Mouse (Mus musculus): ENCODE results near the gene 1600014C23Rik.

1600014C23Rik gene

DNA sequence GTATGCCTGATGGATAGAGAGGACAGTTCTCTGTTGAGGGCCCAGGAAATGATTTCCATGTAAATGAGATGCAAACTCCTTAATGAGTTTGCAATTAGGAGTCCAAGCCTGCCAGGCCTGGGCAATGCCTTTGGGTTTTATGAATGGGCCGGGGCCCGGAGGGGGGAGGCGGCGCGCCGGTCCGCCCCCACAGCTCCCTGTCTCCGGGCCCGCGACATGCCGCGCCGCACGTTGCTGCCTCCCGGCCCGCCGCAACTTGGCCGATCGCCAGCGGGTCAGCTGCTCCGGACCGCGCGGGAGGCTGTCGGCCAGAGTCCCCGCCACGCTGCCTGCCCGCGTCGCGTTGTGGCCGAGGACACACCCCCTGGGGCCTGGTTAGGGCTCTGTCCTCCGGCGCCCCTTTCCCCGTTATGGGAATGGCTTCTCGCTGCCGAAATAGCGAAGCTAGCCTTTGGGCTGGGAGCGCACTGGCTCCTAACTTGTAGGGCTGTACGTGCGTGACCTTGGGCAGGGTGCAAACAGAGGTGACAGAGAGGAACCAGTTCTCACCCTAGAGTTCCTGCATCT, at the start of gene 1600014C23Rik:
Gene 1600014C23Rik (minus strand): TSS at position 110 of the 567 bp plus-strand sequence.
- in situ Hi-C loops (cut with MboI) = loop anchor here (5.0 kb wide), 1 partner anchor 298 kb away; the partner anchor contains the start of gene Vegfa

DNA sequence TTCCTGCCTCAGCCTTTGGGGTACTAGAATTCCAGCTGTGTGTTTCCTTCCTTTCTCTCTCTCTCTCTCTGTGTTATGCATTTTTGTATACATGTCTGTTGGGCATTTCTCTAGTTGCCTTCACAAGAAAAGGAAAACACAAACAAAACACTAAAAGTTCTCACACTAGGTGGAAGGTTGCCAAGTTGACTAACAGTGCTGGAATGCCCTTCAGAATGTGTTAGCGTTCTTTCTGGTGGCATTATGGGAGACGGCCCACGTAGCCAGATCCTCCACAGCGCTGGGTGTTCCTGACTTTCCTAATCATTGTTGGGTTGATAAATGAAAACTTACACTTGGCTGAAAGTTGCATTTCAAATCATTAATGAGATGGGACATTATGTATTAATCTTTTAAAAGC, 44.8 kb upstream of the 1600014C23Rik start:
- in situ Hi-C loops (cut with MboI) = no loop called here

DNA sequence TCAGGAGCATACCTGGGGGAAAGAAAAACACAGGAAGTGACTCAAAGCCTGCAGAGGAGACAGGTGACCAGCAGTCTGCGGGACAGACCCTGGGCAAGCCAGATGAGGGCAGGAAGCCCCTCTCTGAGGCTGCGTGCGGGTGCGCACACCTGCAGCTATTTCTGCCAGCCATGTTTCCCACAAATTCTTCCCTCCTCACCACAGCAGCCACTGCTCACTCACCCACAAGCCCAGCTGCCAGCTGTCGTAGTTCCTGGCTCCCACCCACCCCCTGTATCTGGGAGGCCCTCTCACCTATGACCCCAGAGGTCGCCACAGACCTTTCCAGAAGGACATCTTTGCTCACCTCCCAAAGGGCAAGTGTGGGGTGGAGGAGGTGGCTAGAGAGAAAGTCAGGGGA, 43.8 kb upstream of the 1600014C23Rik start:
- in situ Hi-C loops (cut with MboI) = no loop called here

DNA sequence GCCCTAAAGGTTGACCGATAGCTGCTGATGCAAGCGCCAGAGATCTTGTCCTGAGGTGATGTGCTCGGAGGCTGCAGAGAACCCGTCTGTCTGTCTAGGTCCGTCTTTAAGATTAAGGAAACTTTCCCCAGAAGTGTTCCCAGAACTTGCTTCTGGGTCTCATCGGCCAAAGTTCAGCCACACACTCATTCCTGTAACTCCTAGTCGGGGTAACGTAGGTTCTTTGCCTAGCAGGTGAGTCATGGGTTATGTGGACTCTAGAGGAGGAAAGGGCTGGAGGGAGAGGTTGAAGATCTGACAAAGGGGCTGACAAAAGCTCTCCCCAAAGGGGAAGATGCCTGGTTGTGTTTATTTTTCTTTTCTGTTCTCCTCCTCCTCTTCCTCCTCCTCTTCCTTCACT, 42.5 kb upstream of the 1600014C23Rik start:
- in situ Hi-C loops (cut with MboI) = no loop called here

DNA sequence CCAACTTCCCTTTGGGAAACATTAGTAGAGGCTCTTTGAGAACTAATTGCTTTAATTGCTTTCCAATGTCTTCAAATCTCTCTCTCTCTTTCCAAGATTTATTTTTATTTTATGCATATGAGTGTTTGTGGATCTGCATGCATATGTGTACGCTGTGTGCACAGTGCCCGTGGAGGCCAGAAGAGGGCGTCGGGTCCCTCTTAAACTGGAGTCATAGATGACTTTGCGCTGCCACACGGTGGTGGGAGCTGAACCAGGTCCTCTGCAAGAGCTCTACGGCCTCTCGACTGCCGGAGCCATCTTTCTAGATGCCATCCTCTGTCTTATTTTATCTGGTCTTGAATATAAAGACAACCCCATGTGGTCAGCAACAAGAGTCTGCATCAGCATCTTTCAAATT, 41.8 kb upstream of the 1600014C23Rik start:
- in situ Hi-C loops (cut with MboI) = no loop called here

DNA sequence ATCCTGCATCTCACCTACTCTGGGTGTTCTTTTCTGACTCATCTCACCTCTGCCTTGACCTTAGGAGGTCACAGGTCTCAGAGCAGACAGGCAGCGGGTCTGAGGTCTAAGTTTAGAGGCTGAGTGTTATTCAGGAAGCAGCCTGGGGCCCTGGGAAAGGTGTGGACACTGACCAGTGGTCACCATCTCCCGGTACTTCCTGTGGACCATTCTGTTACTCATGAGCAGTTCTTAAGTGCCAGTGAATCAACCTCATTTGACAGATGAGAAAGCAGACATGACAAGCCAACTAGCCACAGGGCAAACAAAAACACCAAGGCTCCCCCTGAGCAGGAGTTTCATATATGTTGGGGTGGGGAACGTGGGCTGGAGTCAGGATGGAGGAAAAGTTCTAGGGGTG, 38.9 kb upstream of the 1600014C23Rik start:
- in situ Hi-C loops (cut with MboI) = no loop called here

DNA sequence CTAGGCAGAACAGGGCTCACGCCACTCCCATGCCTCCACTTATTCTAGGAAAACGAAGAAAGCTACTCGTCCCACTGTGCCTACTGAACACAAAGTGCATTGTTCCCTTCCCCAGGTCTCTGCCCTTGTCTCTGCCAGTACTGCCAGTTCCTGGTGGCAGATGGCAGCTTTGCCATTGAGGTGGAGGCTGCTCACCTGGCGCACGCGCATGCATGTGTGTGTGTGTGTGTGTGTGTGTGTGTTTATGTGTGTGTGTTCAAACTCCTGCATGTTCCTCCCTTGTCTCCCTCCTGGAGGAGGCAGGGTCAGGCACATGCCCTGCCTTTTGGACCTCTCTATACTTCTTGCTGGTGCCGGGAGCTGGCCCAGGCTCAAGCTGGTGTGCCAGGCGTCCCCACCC, 38.5 kb upstream of the 1600014C23Rik start:
- in situ Hi-C loops (cut with MboI) = no loop called here

DNA sequence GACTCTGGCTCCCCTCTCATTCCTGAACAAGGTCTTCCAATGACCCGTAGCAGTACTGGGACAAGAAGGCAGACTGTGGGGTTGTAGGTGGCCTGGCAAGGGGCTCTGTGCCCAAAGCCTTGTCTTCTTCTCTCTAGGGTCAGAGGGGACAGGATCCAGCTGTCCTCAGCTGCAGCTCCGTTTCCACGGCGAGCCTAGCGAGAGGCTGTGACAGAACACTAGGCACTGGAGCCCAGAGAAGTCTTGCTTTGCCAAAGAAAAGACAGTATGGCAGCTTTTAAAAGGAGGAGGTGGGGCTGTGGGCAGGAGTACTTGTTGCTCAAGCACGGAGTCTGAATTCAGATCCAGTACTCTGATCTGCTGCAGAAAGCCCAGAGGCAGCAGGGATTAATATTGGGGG, 36.8 kb upstream of the 1600014C23Rik start:
- in situ Hi-C loops (cut with MboI) = no loop called here

DNA sequence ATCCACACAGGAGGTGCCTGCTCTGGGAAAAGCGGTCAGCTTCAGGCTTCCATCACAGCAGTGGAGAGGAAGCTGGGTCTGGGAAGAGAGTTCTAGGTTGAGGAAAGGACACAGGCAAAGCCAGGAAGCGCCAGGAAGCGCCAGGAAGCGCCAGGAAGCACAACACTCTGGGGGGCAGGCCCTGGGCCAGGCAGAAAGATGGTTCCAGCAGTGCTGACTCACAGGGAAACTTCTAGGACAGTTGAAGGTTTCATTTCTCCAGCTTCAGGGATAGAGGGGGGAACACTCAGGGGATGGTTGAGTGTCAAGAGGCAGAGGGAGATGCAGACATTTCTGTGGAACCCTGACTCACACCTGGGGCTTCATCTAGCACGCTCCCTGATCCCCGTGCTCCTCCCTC, 36.2 kb upstream of the 1600014C23Rik start:
- in situ Hi-C loops (cut with MboI) = no loop called here

DNA sequence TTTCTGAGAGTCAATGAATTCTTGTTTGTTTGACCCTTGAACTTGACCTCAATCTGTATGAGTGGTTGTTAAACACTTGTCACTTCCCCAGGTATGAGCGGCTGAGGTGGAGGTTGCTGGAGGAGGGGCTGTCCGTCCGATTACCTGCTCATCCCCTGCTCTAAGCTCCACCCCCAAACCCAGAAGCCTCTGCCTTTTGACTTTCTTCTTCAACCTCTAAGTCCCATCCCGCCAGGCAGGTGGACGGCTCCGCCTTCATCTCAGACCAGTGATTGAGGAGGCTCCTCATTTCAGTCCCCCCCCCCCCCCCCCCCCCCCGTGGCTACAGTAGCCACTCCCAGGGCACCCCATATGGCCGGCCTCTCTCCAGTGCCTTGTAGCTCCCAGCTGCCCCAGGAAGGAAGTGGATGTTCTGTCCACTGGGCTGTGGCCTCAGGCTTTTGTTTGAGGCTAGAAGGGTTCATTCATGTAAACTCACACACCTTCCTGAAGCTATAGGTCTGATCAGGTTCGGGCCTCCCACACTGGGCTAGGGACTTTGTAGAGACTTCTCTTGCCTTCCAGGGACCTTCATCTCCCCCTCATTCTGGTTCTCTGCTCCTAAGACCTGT, 34.0 kb upstream of the 1600014C23Rik start:
- in situ Hi-C loops (cut with MboI) = no loop called here

DNA sequence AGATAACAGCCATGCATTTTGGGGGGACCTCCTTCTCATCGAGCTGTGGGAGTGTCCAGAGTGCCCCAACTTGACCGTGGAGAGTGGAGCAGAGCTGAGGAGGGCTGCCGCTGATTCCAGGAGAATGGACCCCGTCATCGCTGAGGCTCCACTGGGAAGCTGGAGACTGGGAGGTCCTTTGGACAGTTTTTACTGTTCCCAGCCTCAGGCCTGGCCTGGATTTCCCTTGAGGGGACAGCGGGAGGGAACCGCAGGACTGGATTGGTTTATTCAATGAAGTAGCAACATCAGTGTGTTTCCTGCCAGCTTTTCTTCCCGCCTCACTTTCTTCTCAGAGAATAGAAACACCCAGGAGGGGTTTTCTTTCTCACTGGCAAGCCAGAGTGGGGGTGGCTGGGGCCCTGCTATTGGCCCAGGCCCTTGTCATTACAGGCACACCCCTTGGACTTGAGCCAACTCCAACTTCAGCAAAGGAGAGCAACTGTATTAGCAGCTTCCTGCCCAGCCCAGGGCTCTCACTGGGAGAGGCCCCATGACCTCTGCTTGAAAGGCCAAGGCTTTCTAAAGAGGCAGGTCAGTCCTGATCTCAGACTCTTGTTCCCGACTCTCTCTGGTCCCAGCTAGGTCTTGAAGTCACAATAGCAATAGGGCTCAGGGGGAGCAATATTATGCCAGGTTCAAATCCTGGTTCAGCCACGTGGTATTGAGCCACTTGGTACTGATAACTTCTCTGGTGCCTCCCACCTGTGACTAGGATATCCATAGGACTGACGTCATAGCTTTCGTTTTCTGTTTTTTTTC, 33.3 kb upstream of the 1600014C23Rik start:
- in situ Hi-C loops (cut with MboI) = no loop called here

DNA sequence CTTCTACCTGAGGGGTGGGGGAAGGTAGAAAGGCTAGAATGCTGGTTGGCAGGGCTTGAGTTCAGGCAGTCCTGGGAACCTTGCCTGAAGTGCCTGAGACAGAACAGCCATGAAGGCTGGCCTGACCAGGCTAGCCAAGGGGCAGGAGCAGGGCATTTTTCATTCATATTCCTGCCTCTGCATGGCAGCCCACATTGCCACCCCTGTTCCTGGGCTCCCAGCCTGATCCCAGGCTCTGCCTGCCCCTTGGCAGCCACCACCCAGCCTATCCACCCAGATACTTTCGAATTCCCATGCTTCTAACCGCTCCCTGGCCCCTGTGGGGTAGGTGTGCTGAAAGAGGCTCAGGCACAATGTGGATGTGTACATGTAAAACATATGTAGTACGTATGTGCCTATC, 32.3 kb upstream of the 1600014C23Rik start:
- in situ Hi-C loops (cut with MboI) = no loop called here

DNA sequence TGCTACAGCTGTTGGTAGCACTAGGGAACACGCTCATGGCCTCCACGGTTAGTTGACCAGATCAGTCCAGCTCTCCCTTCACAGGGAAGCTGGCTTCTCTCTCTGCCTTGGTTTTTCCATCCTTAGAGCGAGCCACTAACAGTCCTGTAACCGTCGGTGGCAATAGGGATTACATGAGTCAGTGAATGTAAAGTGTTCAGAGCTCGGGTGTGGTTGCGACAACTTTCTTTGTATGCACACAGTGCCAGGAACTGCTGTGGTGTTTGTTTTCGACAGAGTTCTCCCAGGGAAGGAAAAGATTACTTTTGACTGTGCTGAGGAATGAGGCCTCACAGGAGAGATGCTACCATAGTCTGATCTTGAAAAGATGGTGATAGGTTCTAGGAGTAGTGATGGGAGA, 29.5 kb upstream of the 1600014C23Rik start:
- in situ Hi-C loops (cut with MboI) = no loop called here

DNA sequence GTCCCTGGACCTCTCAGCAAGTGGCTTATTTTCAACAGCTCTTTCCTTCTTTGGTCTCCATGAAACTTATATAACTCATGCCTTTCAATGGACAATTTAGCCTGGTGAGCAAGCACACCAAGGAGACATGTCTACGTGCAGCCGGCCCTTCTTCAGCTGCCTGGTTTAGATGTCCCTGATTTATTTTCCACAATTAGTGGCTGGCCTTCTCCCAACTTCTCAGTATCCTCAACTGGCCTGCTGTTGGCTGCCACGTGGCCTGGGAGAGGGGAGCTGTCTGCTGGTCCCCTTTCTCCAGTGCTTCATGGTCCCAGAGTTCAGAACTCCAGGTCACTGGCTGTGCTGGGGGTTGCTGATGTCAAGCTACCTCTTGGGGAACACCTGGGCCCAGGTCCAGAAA, 28.3 kb upstream of the 1600014C23Rik start:
- in situ Hi-C loops (cut with MboI) = no loop called here

DNA sequence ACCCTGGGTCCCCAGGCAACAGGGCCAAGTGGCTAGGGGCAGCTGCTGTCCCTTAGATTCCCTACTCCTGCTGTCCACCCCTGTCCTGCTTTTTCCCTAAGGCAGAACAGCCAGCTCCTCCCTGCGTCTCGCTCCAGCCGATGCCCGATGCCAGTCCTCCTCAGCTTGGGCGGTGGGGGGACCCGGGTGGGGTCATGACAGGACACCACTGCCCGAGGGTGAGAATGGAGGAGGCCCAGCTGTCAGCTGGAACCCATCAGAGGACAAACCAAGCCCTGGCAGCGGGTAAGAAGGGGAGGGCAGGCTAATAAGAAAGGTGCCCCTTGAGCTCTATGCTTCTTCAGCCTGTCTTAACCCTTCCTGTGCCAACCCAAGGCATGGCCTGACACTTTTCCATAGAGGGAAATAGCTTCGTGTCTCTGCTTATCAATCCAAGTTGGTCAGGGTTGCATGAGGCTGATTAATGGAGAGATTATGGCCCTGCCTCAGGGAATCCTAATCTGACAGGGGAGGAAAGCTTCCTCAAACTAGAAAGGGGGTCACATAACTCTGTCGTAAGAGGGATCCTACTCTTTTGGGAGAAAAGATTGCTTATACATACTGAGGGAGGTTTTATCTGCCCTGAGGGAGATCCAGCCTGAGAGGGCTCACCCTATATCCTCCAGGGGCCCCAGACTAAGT, 27.5 kb upstream of the 1600014C23Rik start:
- in situ Hi-C loops (cut with MboI) = no loop called here

DNA sequence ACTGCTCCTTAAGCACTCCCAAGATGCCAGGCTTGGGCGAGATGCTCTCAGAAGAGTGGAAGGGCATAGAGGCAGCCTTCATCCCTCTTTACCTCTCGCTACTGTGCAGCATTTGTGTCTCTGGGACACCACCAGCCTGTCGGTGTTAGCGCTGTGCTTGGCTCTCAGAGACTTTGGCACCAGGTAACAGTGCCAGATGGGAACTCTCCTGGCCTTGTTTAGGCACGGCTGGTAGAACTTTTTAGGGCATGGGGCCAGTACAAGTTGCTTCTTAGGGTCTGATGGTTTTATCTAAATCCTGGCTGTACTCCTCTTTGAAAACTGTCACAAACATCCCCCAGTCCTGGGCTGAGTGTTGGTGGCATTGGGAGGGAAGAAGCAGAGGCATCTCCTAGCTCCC, 26.1 kb upstream of the 1600014C23Rik start:
- in situ Hi-C loops (cut with MboI) = no loop called here

DNA sequence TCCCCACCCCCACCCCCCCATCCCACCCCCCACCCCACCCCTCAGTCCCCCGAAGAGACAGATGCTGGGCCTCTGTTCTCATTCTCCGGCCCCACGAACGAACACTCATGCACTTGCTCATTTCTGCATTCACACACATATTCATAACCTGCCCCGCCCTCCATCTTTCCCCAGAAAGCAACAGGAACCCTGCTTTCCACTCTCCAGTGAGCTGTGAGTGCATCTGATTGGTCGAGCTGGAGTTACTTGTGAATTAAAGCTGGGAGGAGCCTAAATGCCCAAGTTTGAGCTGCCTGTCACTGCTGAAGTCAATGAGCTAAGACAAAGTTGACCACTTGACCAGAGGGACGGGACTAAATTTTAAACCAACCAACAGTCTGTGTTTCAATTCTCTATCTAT, 25.2 kb upstream of the 1600014C23Rik start:
- in situ Hi-C loops (cut with MboI) = no loop called here

DNA sequence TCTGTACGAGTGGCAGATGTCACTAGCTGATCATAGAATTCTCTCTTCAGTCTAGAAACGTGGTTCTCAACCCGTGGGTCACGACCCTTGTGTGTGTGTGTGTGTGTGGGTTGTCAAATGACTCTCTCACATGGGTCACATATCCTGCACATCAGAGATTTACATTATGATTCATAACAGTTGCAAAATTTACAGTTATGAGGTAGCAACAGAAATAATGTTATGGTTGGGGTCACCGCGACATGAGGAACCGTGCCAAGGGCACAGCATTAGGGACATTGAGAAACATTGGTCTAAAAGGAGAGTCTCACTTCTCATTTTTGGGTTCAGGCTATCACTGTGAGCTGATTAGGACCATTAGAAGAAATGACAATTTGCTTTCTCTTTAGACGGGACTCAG, 24.3 kb upstream of the 1600014C23Rik start:
- in situ Hi-C loops (cut with MboI) = no loop called here

DNA sequence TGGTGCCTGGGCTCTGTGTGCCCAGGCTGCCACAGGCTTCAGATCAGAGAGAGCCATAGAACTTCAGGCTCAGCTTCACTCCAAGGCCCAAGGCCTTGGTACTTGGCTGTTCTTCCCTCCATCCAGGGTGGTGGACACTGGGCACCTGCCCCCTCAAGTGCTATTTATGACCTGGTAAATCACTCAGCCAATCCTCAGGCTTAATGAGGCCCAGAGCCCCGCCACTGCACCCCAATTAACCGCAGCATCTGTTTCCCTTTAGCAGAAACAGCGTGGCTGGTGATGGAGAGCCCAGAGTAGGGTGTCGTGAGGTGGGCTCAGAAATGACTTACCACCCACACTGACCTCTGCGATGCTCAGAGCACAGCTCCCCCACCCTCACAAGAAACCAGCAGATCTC, 23.2 kb upstream of the 1600014C23Rik start:
- in situ Hi-C loops (cut with MboI) = no loop called here

DNA sequence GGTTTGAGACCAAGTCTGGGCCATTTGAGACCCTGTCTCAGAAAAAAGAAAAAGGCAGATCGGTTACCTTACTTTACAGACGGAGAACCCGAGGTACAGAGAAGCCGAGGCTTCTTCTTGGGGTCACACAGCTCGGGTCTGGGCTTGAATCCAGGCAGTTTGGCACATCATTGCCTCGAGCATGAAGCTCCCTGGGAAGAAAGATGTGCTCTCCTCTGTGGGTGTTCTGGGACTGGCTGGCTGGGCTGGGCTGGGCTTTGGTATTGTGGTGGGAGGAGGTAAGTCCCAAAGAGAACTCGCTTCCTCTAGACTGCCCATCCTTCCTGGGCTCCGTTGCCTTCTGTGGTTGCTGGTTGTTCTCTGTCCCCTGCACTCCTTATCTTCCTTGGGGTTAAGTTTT, 22.7 kb upstream of the 1600014C23Rik start:
- in situ Hi-C loops (cut with MboI) = no loop called here

DNA sequence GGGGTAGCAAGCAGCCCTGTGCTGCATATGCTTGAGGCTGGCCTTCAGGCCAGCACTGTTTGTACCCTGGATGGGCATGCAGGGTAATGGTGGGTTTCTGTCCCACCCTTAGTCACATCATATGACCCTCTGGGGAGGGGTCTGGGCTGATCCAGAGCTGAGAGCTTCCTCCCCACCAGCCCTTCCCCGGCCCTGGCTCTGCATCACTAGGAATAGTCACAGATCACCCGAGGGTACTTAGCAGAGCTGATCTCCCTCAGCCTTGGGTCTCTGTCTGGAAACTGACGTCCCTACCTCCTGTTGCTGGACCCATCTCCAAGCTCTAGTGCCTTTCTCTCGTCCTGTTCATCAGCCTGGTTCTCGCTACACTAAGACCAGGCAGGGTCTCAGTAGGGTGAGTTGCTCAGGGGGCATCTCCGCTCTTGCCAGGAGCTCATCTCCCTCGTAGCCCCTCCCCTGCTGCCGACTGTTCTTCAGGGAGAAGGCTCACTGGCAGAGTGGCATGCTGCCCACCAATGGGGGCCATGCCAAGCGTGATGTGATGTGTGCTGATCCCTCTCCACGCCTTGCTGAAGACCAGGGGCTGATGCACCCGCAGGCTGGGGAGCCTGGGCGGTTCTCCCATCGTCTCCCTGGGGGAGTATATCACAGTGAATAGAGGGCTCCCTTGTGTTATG, 20.7 kb upstream of the 1600014C23Rik start:
- in situ Hi-C loops (cut with MboI) = no loop called here

DNA sequence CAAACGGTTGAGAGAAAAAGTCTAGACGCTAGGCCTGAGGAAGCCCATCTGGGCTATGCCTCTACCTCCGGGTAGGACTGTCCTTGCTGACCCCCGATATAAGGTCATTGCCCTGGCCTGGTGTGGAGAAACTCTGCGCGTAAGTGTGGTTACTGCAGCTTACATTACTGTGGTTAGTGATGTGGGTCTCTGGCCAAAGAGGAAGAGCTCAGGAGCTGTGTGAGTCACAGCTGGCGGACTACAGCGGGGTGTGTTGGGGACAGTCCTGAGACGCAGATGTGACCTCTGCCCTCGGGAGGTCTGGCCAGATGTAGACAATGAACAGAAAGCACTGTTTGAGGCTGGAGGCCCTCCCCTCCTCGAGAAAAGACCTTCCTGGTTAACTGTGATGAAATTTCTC, 19.0 kb upstream of the 1600014C23Rik start:
- in situ Hi-C loops (cut with MboI) = no loop called here
